Mouse (Mus musculus) lung, embryonic 15.5 days (tissue): ENCODE measurements around the gene 4930558C23Rik. TPM values are rescaled to one million over a fixed set of nuclear protein-coding genes. Genes with fewer than 3 reads are reported as not detected.
"Not testable (repeated sequence)": the region's sequence is repeated elsewhere in the genome, so short reads cannot be mapped to it uniquely, and the experiment has no call there.

Source experiments
- ATAC-seq: fragments of 200-750 bp; cut with Nextera tagmentation; 2 replicates; pipeline ENCODE4 v1.8.0; 2017; ENCODE audit warnings: moderate number of reproducible peaks, borderline replicate concordance; ENCODE audit not compliant: low FRiP score, low TSS enrichment; ENCODE audit errors: extremely low read depth
- H3K27ac ChIP-seq: fragments of 300-500 bp; sonication (generic); 2 replicates; pipeline ENCODE4 v1.5.1; 2015; ENCODE audit warnings: moderate library complexity, mild to moderate bottlenecking, inconsistent platforms
- H3K27me3 ChIP-seq: fragments of 300-500 bp; sonication (generic); 2 replicates; pipeline ENCODE4 v1.6.1; 2015; ENCODE audit warnings: inconsistent platforms
- H3K36me3 ChIP-seq: fragments of 300-500 bp; sonication (generic); 2 replicates; pipeline ENCODE4 v1.6.1; 2015; ENCODE audit warnings: inconsistent platforms
- H3K4me1 ChIP-seq: fragments of 300-500 bp; sonication (generic); 2 replicates; pipeline ENCODE4 v1.6.1; 2015; ENCODE audit warnings: inconsistent platforms
- H3K4me2 ChIP-seq: fragments of 300-500 bp; sonication (generic); 2 replicates; pipeline ENCODE4 v1.6.1; 2015; ENCODE audit warnings: inconsistent platforms, mild to moderate bottlenecking, moderate library complexity
- H3K4me3 ChIP-seq: fragments of 300-500 bp; sonication (generic); 2 replicates; pipeline ENCODE4 v1.5.1; 2015; ENCODE audit warnings: mild to moderate bottlenecking, inconsistent platforms
- H3K9ac ChIP-seq: fragments of 300-500 bp; sonication (generic); 2 replicates; pipeline ENCODE4 v1.6.1; 2015; ENCODE audit warnings: inconsistent platforms
- H3K9me3 ChIP-seq: fragments of 300-500 bp; sonication (generic); 2 replicates; pipeline ENCODE4 v1.6.1; 2016; ENCODE audit warnings: inconsistent platforms
- WGBS: fragments of 180-500 bp; shearing (Covaris S2); methylation state at CpG from one replicate; pipeline ENCODE4 v1.1.7; 2015; 5-methylcytosine and 5-hydroxymethylcytosine counted together
- polyA plus RNA-seq: library from polyadenylated mRNA; unstranded; fragments of >200 nt; fragmentation: Nextera tagmentation; extraction: Ambion mirVana; gene quantifications from 2 replicates; pipeline ENCODE4 v1.2.1, GENCODE M21; 2015

The 4930558C23Rik gene
- not detected in 2 replicates for polyA plus RNA-seq

DNA sequence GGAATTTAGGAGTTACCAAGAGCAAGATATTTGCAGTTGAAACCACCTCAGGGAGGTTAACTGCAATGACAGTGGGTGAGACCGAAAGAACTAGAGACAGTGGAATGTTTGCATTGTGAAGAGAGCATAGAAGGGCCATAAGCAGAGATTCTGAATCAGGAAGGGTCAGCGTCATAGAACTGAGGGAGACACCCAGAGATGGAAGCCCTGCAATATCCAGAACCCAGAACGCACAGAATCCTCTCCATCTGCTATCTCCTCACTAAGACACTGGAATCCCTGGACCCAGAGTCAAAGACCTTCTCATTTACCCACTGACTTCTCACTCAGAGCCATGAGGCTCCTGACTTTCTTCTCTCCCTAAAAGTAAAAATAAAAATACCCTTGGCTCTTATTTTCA is at the start of gene 4930558C23Rik:
Gene 4930558C23Rik (minus strand): TSS at position 101 of the 400 bp plus-strand sequence.
- Histone ChIP-seq H3K4me1 (no peaks in the 10 kb centered on the region), H3K4me2 (no peak within 1 kb of the TSS), H3K27me3 (no peaks in the 10 kb centered on the region), H3K9ac (no peak within 1 kb of the TSS), H3K4me3 (no peak within 1 kb of the TSS), H3K9me3 (no peaks in the 10 kb centered on the region), H3K27ac (no peak within 1 kb of the TSS), H3K36me3 (no peaks in the 10 kb centered on the region)
- ATAC-seq, result no peak
- WGBS, result 77% methylated on average over 3 of the region's 3 CpGs

DNA sequence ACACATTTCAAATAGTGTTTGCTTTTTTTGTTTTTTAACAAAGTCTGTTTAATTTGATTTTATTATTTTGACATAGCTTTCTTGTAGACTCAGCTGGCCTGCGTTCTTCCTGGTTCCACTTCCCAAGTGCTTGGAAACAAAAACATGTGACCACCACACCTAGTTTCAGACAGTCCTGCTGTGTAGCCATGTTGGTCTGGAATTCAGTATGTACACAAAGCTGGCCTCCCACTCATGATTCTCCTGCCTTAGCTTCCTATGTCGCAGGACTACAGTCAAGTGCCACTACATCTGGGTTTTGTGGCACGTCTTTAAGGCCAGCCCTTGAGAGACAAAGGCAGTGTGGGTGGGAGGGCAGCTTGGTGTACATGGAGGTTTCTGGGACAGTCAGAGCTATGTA is 48.3 kb upstream of the 4930558C23Rik start:
- H3K9ac ChIP-seq, result no peak overlapping the region
- H3K4me3 ChIP-seq, result no peak overlapping the region
- WGBS, result 79% methylated on average over 3 of the region's 3 CpGs
- H3K9me3 ChIP-seq, result no peaks in the 10 kb centered on the region
- H3K4me2 ChIP-seq, result no peak overlapping the region
- H3K27ac ChIP-seq, result no peak overlapping the region
- H3K27me3 ChIP-seq, result no peaks in the 10 kb centered on the region
- ATAC-seq, result no peak
- H3K36me3 ChIP-seq, result peaks cover 33% of the 10 kb centered on the region
- no peaks in the 10 kb centered on the region for H3K4me1 ChIP-seq

DNA sequence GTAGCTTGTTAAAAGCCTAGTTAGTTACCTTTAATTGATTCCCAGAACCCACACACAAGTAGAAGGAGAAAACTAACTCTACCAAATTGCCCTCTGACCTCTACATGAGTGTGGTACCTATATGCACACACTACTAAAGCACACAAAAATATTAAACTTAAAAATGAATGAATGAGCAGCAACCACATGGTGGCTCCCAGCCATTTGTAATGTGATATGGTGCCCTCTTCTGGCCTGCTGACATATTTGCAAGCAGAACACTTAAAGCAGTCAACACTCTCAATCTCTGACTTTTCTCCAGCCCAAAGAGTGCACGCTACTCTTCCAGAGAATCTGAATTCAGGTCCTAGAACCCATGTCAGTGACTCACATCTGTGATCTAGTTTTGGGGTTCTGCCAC is 47.8 kb upstream of the 4930558C23Rik start:
- Histone ChIP-seq H3K36me3 (peaks cover 33% of the 10 kb centered on the region), H3K4me1 (no peaks in the 10 kb centered on the region), H3K27me3 (no peaks in the 10 kb centered on the region), H3K27ac (no peak overlapping the region), H3K9me3 (no peaks in the 10 kb centered on the region), H3K4me3 (no peak overlapping the region), H3K9ac (no peak overlapping the region), H3K4me2 (no peak overlapping the region)
- whole genome bisulfite sequencing, result 51% methylated on average over 1 of the region's 1 CpGs
- ATAC-seq, result no peak

DNA sequence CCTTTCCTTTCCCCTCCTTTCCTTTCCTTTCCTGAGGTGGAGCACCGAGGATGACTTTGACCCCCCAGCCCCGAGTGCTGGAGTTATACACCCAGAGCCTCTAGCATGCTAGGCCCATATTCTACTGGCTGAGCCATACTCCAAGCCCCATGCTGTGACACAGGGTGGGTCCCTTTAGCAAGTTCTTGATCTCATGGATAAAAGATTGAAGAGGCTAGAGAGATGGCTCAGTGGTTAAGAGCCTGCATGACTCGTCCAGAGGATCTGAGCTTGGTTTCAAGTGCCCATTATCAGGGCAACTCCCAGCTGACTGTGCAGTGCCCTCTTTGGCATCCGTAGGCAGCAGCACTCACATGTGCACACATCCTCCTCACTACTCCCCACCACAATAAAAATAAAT is 42.7 kb upstream of the 4930558C23Rik start:
- Histone ChIP-seq H3K27ac (no peak overlapping the region), H3K4me1 (no peaks in the 10 kb centered on the region), H3K27me3 (no peaks in the 10 kb centered on the region), H3K9me3 (no peaks in the 10 kb centered on the region), H3K4me3 (no peak overlapping the region), H3K4me2 (no peak overlapping the region), H3K9ac (no peak overlapping the region), H3K36me3 (peaks cover 7% of the 10 kb centered on the region; the same call in 1 of the 2 replicates)
- WGBS, result 67% methylated on average over 4 of the region's 4 CpGs
- ATAC-seq, result no peak

DNA sequence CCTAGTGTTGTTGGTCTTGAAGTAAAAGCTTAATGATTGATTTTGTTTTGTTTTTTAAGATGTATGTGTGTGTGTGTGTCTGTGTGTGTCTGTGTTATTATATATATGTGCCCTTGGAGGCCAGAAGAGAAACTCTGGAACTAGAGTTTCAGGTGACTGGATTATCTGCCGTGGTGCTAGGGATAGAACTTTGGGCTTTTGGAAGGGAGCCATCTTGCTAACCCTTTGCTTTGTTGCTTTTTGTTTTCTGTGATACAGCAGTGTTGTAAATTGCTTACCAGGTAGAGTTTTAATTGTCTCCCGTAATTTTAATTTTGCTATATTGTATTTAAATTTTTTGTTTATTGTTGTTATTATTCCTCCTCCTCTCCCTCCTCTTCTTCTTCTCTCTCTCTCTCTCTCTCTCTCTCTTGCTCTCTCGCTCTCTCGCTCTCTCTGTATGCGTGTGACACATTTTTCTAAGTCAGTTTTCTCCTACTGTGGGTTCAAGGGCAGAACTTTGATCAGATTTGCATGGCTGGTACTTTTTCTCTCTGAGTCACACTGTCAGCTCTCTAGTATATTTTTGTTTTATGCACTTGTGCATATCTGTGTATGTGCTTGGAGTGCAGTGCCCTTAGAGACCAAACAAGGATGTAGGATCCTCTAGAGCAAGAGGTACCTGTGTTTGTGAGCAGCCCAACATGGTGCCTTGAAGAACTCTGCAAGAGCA is 39.9 kb upstream of the 4930558C23Rik start:
- WGBS, result 82% methylated on average over 5 of the region's 5 CpGs
- Histone ChIP-seq H3K9me3 (no peaks in the 10 kb centered on the region), H3K9ac (no peak overlapping the region), H3K4me3 (no peak overlapping the region), H3K4me1 (no peaks in the 10 kb centered on the region), H3K27ac (no peak overlapping the region), H3K36me3 (peaks cover 6% of the 10 kb centered on the region; the same call in 1 of the 2 replicates), H3K4me2 (no peak overlapping the region), H3K27me3 (no peaks in the 10 kb centered on the region)
- no peak for ATAC-seq

DNA sequence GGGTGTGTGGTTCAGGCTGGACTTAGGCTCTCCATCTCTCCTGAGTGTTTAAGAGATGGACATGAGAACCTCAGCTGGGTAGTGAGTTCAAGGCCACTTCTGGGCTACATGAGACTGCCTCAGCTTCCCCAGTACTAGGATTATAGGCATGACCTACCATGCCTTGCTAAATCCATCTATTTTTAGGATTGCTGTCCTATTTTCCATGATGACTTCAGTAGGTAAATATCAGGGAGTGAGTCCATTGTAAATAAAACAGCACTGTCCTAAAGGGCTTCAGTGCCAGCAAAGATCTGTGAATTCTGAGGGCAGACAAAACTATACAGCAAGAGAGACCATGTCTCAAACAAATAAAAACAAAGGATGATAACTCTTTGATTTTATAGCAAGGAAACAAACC is 37.0 kb upstream of the 4930558C23Rik start:
- no peak for ATAC-seq
- H3K4me1 ChIP-seq, result peaks cover 12% of the 10 kb centered on the region
- H3K27ac ChIP-seq, result no peak overlapping the region
- H3K27me3 ChIP-seq, result no peaks in the 10 kb centered on the region
- H3K36me3 ChIP-seq, result peaks cover 10% of the 10 kb centered on the region; the same call in 1 of the 2 replicates
- H3K9ac ChIP-seq, result no peak overlapping the region
- no peak overlapping the region for H3K4me2 ChIP-seq
- H3K4me3 ChIP-seq, result no peak overlapping the region
- H3K9me3 ChIP-seq, result no peaks in the 10 kb centered on the region

DNA sequence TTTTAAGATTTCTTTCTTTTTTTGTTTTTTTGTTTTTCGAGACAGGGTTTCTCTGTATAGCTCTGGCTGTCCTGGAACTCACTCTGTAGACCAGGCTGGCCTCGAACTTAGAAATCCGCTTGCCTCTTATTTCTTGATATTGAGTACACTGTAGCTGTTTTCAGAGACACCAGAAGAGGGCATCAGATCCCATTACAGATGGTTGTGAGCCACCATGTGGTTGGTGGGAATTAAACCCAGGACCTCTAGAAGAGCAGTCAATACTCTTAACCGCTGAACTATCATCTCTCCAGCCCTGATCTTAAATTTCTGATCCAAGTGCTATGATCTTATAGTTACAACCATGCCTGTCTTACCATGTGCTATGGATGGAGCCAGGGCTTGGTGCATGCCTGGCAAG is 36.0 kb upstream of the 4930558C23Rik start:
- not testable (repeated sequence) for ATAC-seq, H3K9ac ChIP-seq, H3K4me3 ChIP-seq, H3K27ac ChIP-seq, H3K27me3 ChIP-seq, H3K36me3 ChIP-seq, H3K4me2 ChIP-seq, H3K9me3 ChIP-seq
- H3K4me1 ChIP-seq, result peaks cover 14% of the 10 kb centered on the region
- 91% methylated on average over 4 of the region's 4 CpGs for WGBS

DNA sequence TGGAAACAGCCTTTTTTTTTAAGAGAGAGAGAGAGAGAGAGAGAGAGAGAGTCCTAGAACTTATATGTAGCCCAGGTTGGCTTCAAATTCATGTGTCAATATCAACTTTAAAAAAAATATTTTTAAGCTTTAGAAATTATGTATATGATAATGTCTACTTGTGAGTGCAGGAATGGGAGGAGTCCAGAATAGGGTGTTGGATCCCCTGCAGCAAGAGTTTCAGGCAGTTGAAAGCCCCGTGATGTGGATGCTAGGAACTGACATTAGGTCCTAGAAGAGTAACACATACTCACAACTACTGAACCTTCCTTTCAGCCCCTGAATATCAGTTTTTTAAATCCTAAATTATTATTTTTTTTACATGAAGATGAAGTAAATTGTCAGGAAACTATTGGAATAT is 32.9 kb upstream of the 4930558C23Rik start:
- ATAC-seq, result no peak
- H3K4me2 ChIP-seq, result peak overlapping the region; percentile 75
- 37% methylated on average over 1 of the region's 1 CpGs for WGBS
- no peaks in the 10 kb centered on the region for H3K9me3 ChIP-seq
- H3K27ac ChIP-seq, result no peak overlapping the region
- no peaks in the 10 kb centered on the region for H3K27me3 ChIP-seq
- no peak overlapping the region for H3K9ac ChIP-seq
- peak overlapping the region; percentile 83; the same call in 1 of the 2 replicates for H3K4me3 ChIP-seq
- peaks cover 17% of the 10 kb centered on the region for H3K4me1 ChIP-seq
- H3K36me3 ChIP-seq, result peaks cover 10% of the 10 kb centered on the region; the same call in 1 of the 2 replicates

DNA sequence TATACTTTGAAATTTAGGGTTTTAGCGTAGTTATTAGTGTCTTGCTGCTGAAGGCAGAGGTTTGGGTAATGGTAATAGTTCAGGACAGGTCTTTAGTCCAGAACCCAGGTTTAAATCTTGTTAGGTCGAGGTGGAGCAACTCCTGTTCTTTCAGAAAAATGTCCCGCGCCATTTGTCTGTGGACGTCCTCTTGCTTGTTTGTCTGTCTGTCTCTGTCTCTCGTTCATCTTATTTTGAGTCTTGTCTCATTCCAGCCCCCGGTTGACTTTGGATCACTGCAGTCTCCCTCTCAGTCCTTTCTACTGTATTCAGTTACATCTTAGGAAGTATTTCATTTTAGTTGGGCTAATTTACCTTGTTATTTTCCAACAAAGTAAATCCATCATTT is 32.3 kb upstream of the 4930558C23Rik start:
- Histone ChIP-seq H3K4me1 (peaks cover 17% of the 10 kb centered on the region), H3K27ac (peak overlapping the region; percentile 88), H3K4me2 (peak overlapping the region; percentile 75), H3K36me3 (peaks cover 10% of the 10 kb centered on the region; the same call in 1 of the 2 replicates), H3K4me3 (peak overlapping the region; percentile 83), H3K27me3 (no peaks in the 10 kb centered on the region), H3K9ac (peak overlapping the region; percentile 89), H3K9me3 (no peaks in the 10 kb centered on the region)
- under 1% methylated on average over 7 of the region's 7 CpGs for WGBS
- ATAC-seq, result no peak

DNA sequence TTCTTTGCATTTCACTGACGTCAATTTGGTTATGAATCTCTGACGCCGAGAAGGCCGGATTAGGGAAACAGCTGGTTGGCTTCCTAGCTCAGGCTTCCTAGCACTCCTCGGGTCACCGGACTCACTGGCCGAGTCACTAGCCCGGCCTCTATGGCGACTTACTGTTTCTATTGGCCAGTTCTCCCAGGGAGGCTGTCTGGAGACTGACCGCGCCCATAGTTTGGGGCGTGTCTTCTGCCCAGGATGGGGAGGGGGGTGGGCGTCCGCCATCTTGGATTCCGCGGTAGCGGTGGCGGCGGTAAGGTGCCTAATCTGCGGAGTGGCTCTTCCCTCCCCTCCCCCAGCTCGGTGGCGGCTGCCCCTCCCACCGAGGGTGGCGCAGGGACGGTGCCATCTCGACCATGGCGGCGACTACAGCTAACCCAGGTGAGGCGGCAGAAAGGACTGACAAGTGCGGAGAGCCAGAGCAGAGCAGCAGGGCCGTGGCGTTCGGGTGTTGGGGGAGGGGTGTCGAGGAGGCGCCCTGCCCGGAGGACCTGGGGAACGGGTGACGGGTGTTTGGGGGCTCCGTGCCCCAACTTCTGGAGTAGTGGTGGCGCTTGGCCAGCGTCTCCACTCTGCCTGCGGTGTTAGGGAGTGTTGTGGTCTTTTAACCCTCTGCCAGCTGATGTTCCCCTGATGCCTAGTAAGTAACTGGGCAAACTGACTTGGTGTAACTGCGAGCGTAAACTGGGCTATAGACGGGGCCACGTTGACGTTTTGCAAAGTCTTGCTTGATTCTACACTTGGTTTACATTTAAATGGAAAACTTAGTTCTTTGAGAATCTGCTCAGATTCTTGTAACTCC is 31.7 kb upstream of the 4930558C23Rik start, which contains the start of gene Arnt:
Gene Arnt (plus strand): TSS at position 253 of the 847 bp plus-strand sequence.
- ATAC-seq, result peak; percentile 100
- under 1% methylated on average over 47 of the region's 47 CpGs for WGBS
- Histone ChIP-seq H3K9ac (peak within 1 kb of the TSS; percentile 89), H3K4me2 (peak within 1 kb of the TSS; percentile 75), H3K27me3 (no peaks in the 10 kb centered on the region), H3K4me3 (peak within 1 kb of the TSS; percentile 83), H3K36me3 (peaks cover 10% of the 10 kb centered on the region; the same call in 1 of the 2 replicates), H3K4me1 (peaks cover 17% of the 10 kb centered on the region), H3K9me3 (no peaks in the 10 kb centered on the region), H3K27ac (peak within 1 kb of the TSS; percentile 88)

DNA sequence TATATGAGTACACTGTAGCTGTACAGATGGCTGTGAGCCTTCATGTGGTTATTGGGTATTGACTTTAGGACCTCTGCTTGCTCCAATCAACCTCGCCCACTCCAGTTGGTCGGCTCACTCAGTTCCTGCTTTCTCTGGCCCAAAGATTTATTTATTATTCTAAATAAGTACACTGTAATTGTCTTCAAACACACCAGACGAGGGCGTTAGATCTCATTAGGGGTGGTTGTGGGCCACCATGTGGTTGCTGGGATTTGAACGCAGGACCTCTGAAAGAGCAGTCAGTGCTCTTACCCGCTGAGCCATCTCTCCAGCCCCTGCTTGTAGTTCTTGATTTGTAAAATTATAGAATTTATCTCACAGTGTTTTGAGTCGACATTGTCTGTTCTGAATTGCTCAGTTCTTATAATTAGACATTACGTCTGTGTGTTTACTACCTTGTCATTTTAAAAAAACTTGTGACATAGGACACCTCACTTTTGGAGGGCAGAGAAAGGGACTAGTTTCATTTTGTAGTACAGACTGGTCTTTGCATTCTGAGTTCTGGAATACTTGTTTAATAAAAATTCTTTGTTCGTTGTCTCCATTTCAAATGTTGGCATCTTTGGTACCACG is 30.8 kb upstream of the 4930558C23Rik start:
- Histone ChIP-seq H3K9ac (peak overlapping the region; percentile 40; the same call in 1 of the 2 replicates), H3K9me3 (no peaks in the 10 kb centered on the region), H3K36me3 (peaks cover 10% of the 10 kb centered on the region; the same call in 1 of the 2 replicates), H3K4me1 (peaks cover 17% of the 10 kb centered on the region), H3K27ac (peak overlapping the region; percentile 88; the same call in 1 of the 2 replicates), H3K4me3 (peak overlapping the region; percentile 83), H3K4me2 (peak overlapping the region; percentile 44), H3K27me3 (no peaks in the 10 kb centered on the region)
- WGBS, result 62% methylated on average over 10 of the region's 10 CpGs
- ATAC-seq, result no peak
